Mouse (Mus musculus): ENCODE data around the gene Gm20509. TPM values are rescaled to one million over a fixed set of nuclear protein-coding genes. Genes with fewer than 3 reads are reported as not detected.
A peak's percentile ranks its signal among the peaks of the same experiment; 100 is the strongest.

Gm20509 gene
- polyA plus RNA-seq, 1 experiment from 2014 or later, result not detected

GRCm38 (mm10) chr9:73090121-73090520 lies 12.1 kb upstream of the Gm20509 start:
- Histone ChIP-seq H3K27ac (no peak overlapping the region), H3K36me3 (ENCODE audit: insufficient read depth, low read length) (no peaks in the 10 kb centered on the region), H3K4me3 (replicated peaks; ENCODE audit: low read depth, low read length) (no peak overlapping the region), H3K9ac (ENCODE audit: low read depth, low read length) (no peak overlapping the region), H3K4me2 (ENCODE audit: low read length) (no peak overlapping the region), H3K4me1 (replicated peaks; ENCODE audit: insufficient read depth, low read length) (no peaks in the 10 kb centered on the region), H3K27me3 (ENCODE audit: insufficient read depth, low read length) (no peaks in the 10 kb centered on the region), H3K9me3 (replicated peaks; ENCODE audit: low read length) (no peaks in the 10 kb centered on the region)
- ATAC-seq (replicated peaks; ENCODE audit: low FRiP score, low read depth) (no peak), DNase-seq (ENCODE audit: low spot score) (no peak)
- whole genome bisulfite sequencing, result 80% methylated on average over 10 of the region's 10 CpGs
- no peak for TF ChIP-seq CTCF (IDR thresholded peaks at IDR 0.05; ENCODE audit: low read depth)

- DNase-seq (ENCODE audit: low spot score), result peak; percentile 86
- H3K4me1 ChIP-seq (replicated peaks; ENCODE audit: insufficient read depth, low read length), result no peaks in the 10 kb centered on the region
- H3K4me2 ChIP-seq (ENCODE audit: low read length), result no peak overlapping the region
- no peak for ATAC-seq (replicated peaks; ENCODE audit: low FRiP score, low read depth)
- no peaks in the 10 kb centered on the region for H3K36me3 ChIP-seq (ENCODE audit: insufficient read depth, low read length)
- TF ChIP-seq CTCF (IDR thresholded peaks at IDR 0.05; ENCODE audit: low read depth), result peak; percentile 98
- 0% methylated on average over 1 of the region's 1 CpGs for WGBS
- no peak overlapping the region for H3K9ac ChIP-seq (ENCODE audit: low read depth, low read length)
- H3K27me3 ChIP-seq (ENCODE audit: insufficient read depth, low read length), result no peaks in the 10 kb centered on the region
- no peak overlapping the region for H3K4me3 ChIP-seq (replicated peaks; ENCODE audit: low read depth, low read length)
- no peak overlapping the region for H3K27ac ChIP-seq
- H3K9me3 ChIP-seq (replicated peaks; ENCODE audit: low read length), result no peaks in the 10 kb centered on the region
Measured at GRCm38 (mm10) chr9:73091747-73092146, 10.5 kb upstream of the Gm20509 start.

- H3K4me3 ChIP-seq (replicated peaks; ENCODE audit: low read depth, low read length), result no peak overlapping the region
- H3K27me3 ChIP-seq (ENCODE audit: insufficient read depth, low read length), result no peaks in the 10 kb centered on the region
- H3K27ac ChIP-seq, result no peak overlapping the region
- H3K4me2 ChIP-seq (ENCODE audit: low read length), result no peak overlapping the region
- no peaks in the 10 kb centered on the region for H3K9me3 ChIP-seq (replicated peaks; ENCODE audit: low read length)
- ATAC-seq (replicated peaks; ENCODE audit: low FRiP score, low read depth), result no peak; the same call in 1 of the 2 replicates
- no peak overlapping the region for H3K9ac ChIP-seq (ENCODE audit: low read depth, low read length)
- no peaks in the 10 kb centered on the region for H3K4me1 ChIP-seq (replicated peaks; ENCODE audit: insufficient read depth, low read length)
- TF ChIP-seq CTCF (IDR thresholded peaks at IDR 0.05; ENCODE audit: low read depth), result no peak
- no peaks in the 10 kb centered on the region for H3K36me3 ChIP-seq (ENCODE audit: insufficient read depth, low read length)
- peak; percentile 46 for DNase-seq (ENCODE audit: low spot score)
- 29% methylated on average over 17 of the region's 17 CpGs for WGBS
Measured at GRCm38 (mm10) chr9:73094580-73094979, 7.7 kb upstream of the Gm20509 start.

- Histone ChIP-seq H3K27me3 (ENCODE audit: insufficient read depth, low read length) (no peaks in the 10 kb centered on the region), H3K9me3 (replicated peaks; ENCODE audit: low read length) (no peaks in the 10 kb centered on the region), H3K4me2 (ENCODE audit: low read length) (no peak overlapping the region), H3K4me3 (replicated peaks; ENCODE audit: low read depth, low read length) (no peak overlapping the region), H3K36me3 (ENCODE audit: insufficient read depth, low read length) (no peaks in the 10 kb centered on the region), H3K27ac (no peak overlapping the region), H3K9ac (ENCODE audit: low read depth, low read length) (no peak overlapping the region), H3K4me1 (replicated peaks; ENCODE audit: insufficient read depth, low read length) (no peaks in the 10 kb centered on the region)
- DNase-seq (ENCODE audit: low spot score) (no peak), ATAC-seq (replicated peaks; ENCODE audit: low FRiP score, low read depth) (no peak)
- WGBS, result 84% methylated on average over 2 of the region's 2 CpGs
- no peak for TF ChIP-seq CTCF (IDR thresholded peaks at IDR 0.05; ENCODE audit: low read depth)
Measured at GRCm38 (mm10) chr9:73097898-73098297, 4.4 kb upstream of the Gm20509 start.

DNA sequence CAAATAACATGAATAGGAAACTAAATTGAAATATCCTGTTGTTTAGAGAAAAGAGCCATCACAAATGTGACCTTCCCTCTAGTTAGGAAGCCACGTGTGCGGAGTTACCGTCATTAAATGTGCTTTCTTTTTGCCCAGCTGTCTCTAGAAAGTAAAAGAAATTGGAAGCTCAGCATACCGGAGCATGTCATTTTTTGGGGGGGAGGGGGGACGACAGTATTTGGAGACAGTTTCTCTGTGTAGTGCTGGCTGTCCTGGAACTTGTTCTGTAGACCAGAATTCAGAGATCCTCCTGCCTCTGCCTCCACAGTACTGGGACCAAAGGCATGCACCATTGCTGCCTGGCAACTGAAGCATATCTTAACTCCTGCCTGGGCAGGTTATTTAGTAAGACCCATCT lies 734 bp upstream of the Gm20509 start, which contains the start of gene Khdc3:
Gene Khdc3, plus strand, starts transcription at position 301 of the 400 bp plus-strand sequence.
- Histone ChIP-seq H3K36me3 (ENCODE audit: insufficient read depth, low read length) (no peaks in the 10 kb centered on the region), H3K27me3 (ENCODE audit: insufficient read depth, low read length) (no peaks in the 10 kb centered on the region), H3K4me2 (ENCODE audit: low read length) (no peak within 1 kb of the TSS), H3K9me3 (replicated peaks; ENCODE audit: low read length) (no peaks in the 10 kb centered on the region), H3K4me1 (replicated peaks; ENCODE audit: insufficient read depth, low read length) (no peaks in the 10 kb centered on the region), H3K27ac (no peak within 1 kb of the TSS), H3K9ac (ENCODE audit: low read depth, low read length) (no peak within 1 kb of the TSS), H3K4me3 (replicated peaks; ENCODE audit: low read depth, low read length) (no peak within 1 kb of the TSS)
- DNase-seq (ENCODE audit: low spot score) (no peak), ATAC-seq (replicated peaks; ENCODE audit: low FRiP score, low read depth) (no peak)
- 86% methylated on average over 5 of the region's 5 CpGs for WGBS
- TF ChIP-seq CTCF (IDR thresholded peaks at IDR 0.05; ENCODE audit: low read depth), result no peak

- Histone ChIP-seq H3K27ac (no peak overlapping the region), H3K36me3 (ENCODE audit: insufficient read depth, low read length) (no peaks in the 10 kb centered on the region), H3K4me3 (replicated peaks; ENCODE audit: low read depth, low read length) (peak overlapping the region; percentile 31), H3K9me3 (replicated peaks; ENCODE audit: low read length) (no peaks in the 10 kb centered on the region), H3K9ac (ENCODE audit: low read depth, low read length) (peak overlapping the region; percentile 54), H3K4me1 (replicated peaks; ENCODE audit: insufficient read depth, low read length) (no peaks in the 10 kb centered on the region), H3K27me3 (ENCODE audit: insufficient read depth, low read length) (no peaks in the 10 kb centered on the region), H3K4me2 (ENCODE audit: low read length) (peak overlapping the region; percentile 63)
- 5% methylated on average over 60 of the region's 60 CpGs for WGBS
- no peak for TF ChIP-seq CTCF (IDR thresholded peaks at IDR 0.05; ENCODE audit: low read depth)
- ATAC-seq (replicated peaks; ENCODE audit: low FRiP score, low read depth) (peak; percentile 74), DNase-seq (ENCODE audit: low spot score) (peak; percentile 23)
Measured at GRCm38 (mm10) chr9:73103159-73103879, 1.0 kb downstream of the Gm20509 start.
